In the genomic region with DNA sequence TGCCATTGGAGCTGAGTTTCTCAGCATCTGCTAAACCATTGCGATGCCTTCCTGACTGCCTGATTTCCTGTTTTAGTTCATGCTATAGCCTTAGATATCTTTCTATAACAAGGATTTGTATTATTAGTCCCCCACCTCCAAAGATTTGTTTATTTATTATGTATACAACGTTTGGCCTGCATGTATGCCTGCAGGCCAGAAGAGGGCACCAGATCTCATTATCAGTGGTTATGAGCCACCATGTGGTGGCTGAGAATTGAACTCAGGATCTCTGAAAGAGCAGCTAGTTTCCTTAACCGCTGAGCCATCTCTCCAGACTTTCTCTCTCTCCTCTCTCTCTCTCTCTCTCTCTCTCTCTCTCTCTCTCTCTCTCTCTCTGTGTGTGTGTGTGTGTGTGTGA, we compare ENCODE assay signal across 17 mouse cellular contexts. TPM values are rescaled to one million over a fixed set of nuclear protein-coding genes. Genes with fewer than 3 reads are reported as not detected.
DNase-seq lines count a peak whose midpoint lies in the region; ATAC-seq and TF ChIP-seq lines count a peak whose summit lies in the region.
"Had no signal": no experiment of that assay in that cellular context is flagged by ENCODE, and none has a peak within 500 bp of the region (broad histone marks: within the 10 kb centered on the region; RNA-seq: fewer than 3 reads in every experiment).

No protein-coding gene starts in this region.

- no peak overlapping the region for H3K27ac ChIP-seq in heart, adult 2 months
- H3K27ac ChIP-seq in lung, postnatal 0 days (ENCODE audit: low read length), result no peak overlapping the region
- H3K27ac ChIP-seq in CH12.LX (ENCODE audit: insufficient read depth, low read depth), result no peak overlapping the region
- H3K27ac ChIP-seq: forebrain, embryonic 12.5 days; hindbrain, embryonic 12.5 days; liver, embryonic 13.5 days had no signal

- no peaks in the 10 kb centered on the region for H3K9me3 ChIP-seq in lung, postnatal 0 days (ENCODE audit: low read length)
- peaks cover 4% of the 10 kb centered on the region for H3K9me3 ChIP-seq in CH12.LX (replicated peaks; ENCODE audit: low read length)
- H3K9me3 ChIP-seq: forebrain, embryonic 12.5 days; heart, embryonic 12.5 days; hindbrain, embryonic 12.5 days; liver, embryonic 13.5 days had no signal

- ATAC-seq in lung, postnatal 0 days, result no peak

- H3K4me2 ChIP-seq in lung, postnatal 0 days (replicated peaks; ENCODE audit: low read depth, low read length), result no peak overlapping the region
- no peak overlapping the region for H3K4me2 ChIP-seq in CH12.LX (ENCODE audit: insufficient read depth, low read depth, poor library complexity, severe bottlenecking)
- H3K4me2 ChIP-seq: forebrain, embryonic 12.5 days; heart, embryonic 12.5 days; hindbrain, embryonic 12.5 days; liver, embryonic 13.5 days had no signal

- no peak overlapping the region for H3K9ac ChIP-seq in heart, adult 2 months (ENCODE audit: low read depth, low read length)
- no peak overlapping the region for H3K9ac ChIP-seq in lung, postnatal 0 days (replicated peaks; ENCODE audit: low read depth)
- no peak overlapping the region for H3K9ac ChIP-seq in CH12.LX (ENCODE audit: insufficient read depth, low read depth)
- H3K9ac ChIP-seq: forebrain, embryonic 12.5 days; heart, embryonic 12.5 days; hindbrain, embryonic 12.5 days; liver, embryonic 13.5 days had no signal

- dilution Hi-C loops in CH12.LX (cut with MboI; ENCODE audit: extremely low pct_ligation_motif_present, extremely low pct_unique_long_range_greater_than_20kb, low sequenced_read_pairs), result no loop called here

- no peaks in the 10 kb centered on the region for H3K27me3 ChIP-seq in heart, adult 2 months (ENCODE audit: control insufficient read depth, insufficient read depth, low read length)
- H3K27me3 ChIP-seq in lung, postnatal 0 days (replicated peaks; ENCODE audit: insufficient read depth, low read length), result no peaks in the 10 kb centered on the region
- peaks cover 2% of the 10 kb centered on the region for H3K27me3 ChIP-seq in CH12.LX (replicated peaks)
- H3K27me3 ChIP-seq: forebrain, embryonic 12.5 days; heart, embryonic 12.5 days; hindbrain, embryonic 12.5 days; liver, embryonic 13.5 days had no signal

- in situ Hi-C loops in CH12.LX (cut with MboI; ENCODE audit: low pct_ligation_motif_present, low pct_unique_long_range_greater_than_20kb, low sequenced_read_pairs), result no loop called here

- TF ChIP-seq POLR2A in heart, adult 2 months (IDR thresholded peaks at IDR 0.05; ENCODE audit: insufficient read depth, low read depth, low read length), result no peak
- TF ChIP-seq POLR2A in CH12.LX (IDR thresholded peaks at IDR 0.05; ENCODE audit: low read depth, low read length), result no peak

- TF ChIP-seq CTCF in heart, adult 2 months (IDR thresholded peaks at IDR 0.05), result peak; percentile 60
- TF ChIP-seq CTCF in lung, postnatal 0 days (IDR thresholded peaks at IDR 0.05), result peak; percentile 62
- peak in 1 of 2 experiments; percentile 79; a peak in 3 of 4 replicates for TF ChIP-seq CTCF in CH12.LX (conservative IDR thresholded peaks at IDR 0.05 in 1 of 2, IDR thresholded peaks at IDR 0.05 in 1 of 2; ENCODE audit: low read depth in 2 of 2, low read length in 2 of 2)

- TF ChIP-seq RAD21 in CH12.LX (IDR thresholded peaks at IDR 0.05; ENCODE audit: low read depth, low read length), result peak; percentile 42

- intact Hi-C loops in heart, adult 2 months (cut with DNase I), result no loop called here

- H3K4me3 ChIP-seq in heart, adult 2 months, result no peak overlapping the region
- no peak overlapping the region for H3K4me3 ChIP-seq in lung, postnatal 0 days (ENCODE audit: low read depth, low read length)
- no peak overlapping the region for H3K4me3 ChIP-seq in CH12.LX (replicated peaks in 1 of 3; ENCODE audit: low read depth in 2 of 3, low read length in 2 of 3, poor library complexity in 1 of 3)
- H3K4me3 ChIP-seq: forebrain, embryonic 12.5 days; heart, embryonic 12.5 days; hindbrain, embryonic 12.5 days; liver, embryonic 13.5 days; megakaryocyte, embryonic 14.5 days had no signal

- no peaks in the 10 kb centered on the region for H3K4me1 ChIP-seq in heart, adult 2 months (ENCODE audit: control insufficient read depth, insufficient read depth, low read length)
- no peaks in the 10 kb centered on the region for H3K4me1 ChIP-seq in lung, postnatal 0 days (ENCODE audit: insufficient read depth, low read depth, low read length)
- H3K4me1 ChIP-seq in CH12.LX (ENCODE audit: control insufficient read depth in 1 of 2, insufficient read depth in 2 of 2), result no peaks in the 10 kb centered on the region
- H3K4me1 ChIP-seq: heart, embryonic 12.5 days; hindbrain, embryonic 12.5 days; liver, embryonic 13.5 days; megakaryocyte, embryonic 14.5 days had no signal

- DNase-seq in heart, adult 2 months, result no peak
- no peak for DNase-seq in heart, adult 9 months (ENCODE audit: low spot score in 2 of 2)
- DNase-seq in lung, postnatal 0 days (ENCODE audit: low spot score), result no peak
- DNase-seq in lung, postnatal 14 days, result no peak
- DNase-seq in CH12.LX (ENCODE audit: extremely low read depth), result peak; percentile 25
- peak; percentile 5 for DNase-seq in c-Kit-positive CD71-negative TER-119-negative erythroid progenitor cells, embryonic 14.5 days (ENCODE audit: low read depth)
- DNase-seq in cerebellum, adult 9-10 months, result no peak
- no peak for DNase-seq in yolk sac, embryonic 10.5 days (ENCODE audit: low spot score)
- DNase-seq: kidney, postnatal 10 days; liver, embryonic 13.5 days had no signal

- TF ChIP-seq EP300 in heart, adult 2 months (IDR thresholded peaks at IDR 0.05; ENCODE audit: insufficient read depth, low read depth, low read length), result no peak
- TF ChIP-seq EP300 in lung, postnatal 0 days (IDR thresholded peaks at IDR 0.05), result no peak
- no peak for TF ChIP-seq EP300 in CH12.LX (IDR thresholded peaks at IDR 0.05; ENCODE audit: low read length)

- H3K79me2 ChIP-seq in heart, adult 2 months (replicated peaks; ENCODE audit: control insufficient read depth, insufficient read depth, low read length), result no peaks in the 10 kb centered on the region
- no peaks in the 10 kb centered on the region for H3K79me2 ChIP-seq in CH12.LX (replicated peaks; ENCODE audit: control insufficient read depth, extremely low read depth, insufficient read depth, poor library complexity, severe bottlenecking)

- no peaks in the 10 kb centered on the region for H3K36me3 ChIP-seq in heart, adult 2 months (ENCODE audit: control insufficient read depth, insufficient read depth, low read length)
- H3K36me3 ChIP-seq in lung, postnatal 0 days (ENCODE audit: insufficient read depth, low read length), result no peaks in the 10 kb centered on the region
- no peaks in the 10 kb centered on the region for H3K36me3 ChIP-seq in CH12.LX (replicated peaks in 1 of 2; ENCODE audit: control insufficient read depth in 1 of 2, insufficient read depth in 1 of 2, low read length in 1 of 2)
- H3K36me3 ChIP-seq: forebrain, embryonic 12.5 days; heart, embryonic 12.5 days; hindbrain, embryonic 12.5 days; liver, embryonic 13.5 days had no signal

- 29% methylated on average over 3 of the region's 3 CpGs for WGBS in heart, adult 2 months
- 39% methylated on average over 3 of the region's 3 CpGs for WGBS in lung, postnatal 0 days

TF ChIP-seq in CH12.LX, 34 proteins besides CTCF, POLR2A, EP300 and RAD21:
- TF ChIP-seq MYC (IDR thresholded peaks at IDR 0.05; ENCODE audit: low read depth, low read length) (0 out of 2 replicates have a peak, but pooled peaks have one; percentile 41), CHD1 (IDR thresholded peaks at IDR 0.05; ENCODE audit: low read depth, low read length) (no peak), SMC3 (IDR thresholded peaks at IDR 0.05; ENCODE audit: low read depth, low read length) (peak; percentile 45), HCFC1 (IDR thresholded peaks at IDR 0.05; ENCODE audit: low read depth, low read length) (no peak)

RNA-seq across cellular contexts. Expression of a gene that starts 44.0 kb away (rescaled TPM):
- not detected for total RNA-seq in heart, adult 2 months (2021)
- 0.86 TPM in 1 of 2 replicates, not detected in the other for polyA plus RNA-seq in heart, adult 2 months (2012; rRNA removed)
- polyA plus RNA-seq in lung, postnatal 0 days (2015; fragmentation: Nextera tagmentation; extraction: Ambion mirVana), result 6.4 and 7.9 TPM in 2 replicates
- 2.5 TPM in 1 of 2 replicates, not detected in the other for total RNA-seq in CH12.LX (2012; rRNA removed)
- total RNA-seq in CH12.LX (2014; rRNA removed), result 0.38 TPM in 1 of 2 replicates, not detected in the other
- polyA plus RNA-seq in CH12.LX (2012; ENCODE audit: insufficient read length, low read depth), result 0.94 TPM in 1 of 2 replicates, not detected in the other
- total RNA-seq: adrenal gland, adult 18-20 months; gastrocnemius, adult 18-20 months had no signal
- polyA plus RNA-seq: heart, embryonic 12.5 days; liver, embryonic 13.5 days; spleen, adult 2 months had no signal

RNA-seq across cellular contexts. Expression of a gene that starts 45.0 kb away (rescaled TPM):
- 10 to 100 TPM; 69.4 to 83.4 TPM for total RNA-seq in heart, adult 2 months (2021)
- 24.1 and 34.4 TPM in 2 replicates for polyA plus RNA-seq in heart, adult 2 months (2012; rRNA removed)
- polyA plus RNA-seq in lung, postnatal 0 days (2015; fragmentation: Nextera tagmentation; extraction: Ambion mirVana), result 81.0 and 81.3 TPM in 2 replicates
- total RNA-seq in CH12.LX (2012; rRNA removed) (255 and 373 TPM in 2 replicates), CH12.LX (2014; rRNA removed) (377 and 422 TPM in 2 replicates)
- 394 and 470 TPM in 2 replicates for polyA plus RNA-seq in CH12.LX (2012; ENCODE audit: insufficient read length, low read depth)

RNA-seq across cellular contexts. Expression of a gene that starts 46.4 kb away (rescaled TPM):
- under 1 TPM in 1 of 2 experiments, not detected in 1; 0.07 TPM for total RNA-seq in heart, adult 2 months (2021)
- 0.59 and 1.8 TPM in 2 replicates for polyA plus RNA-seq in heart, adult 2 months (2012; rRNA removed)
- polyA plus RNA-seq in lung, postnatal 0 days (2015; fragmentation: Nextera tagmentation; extraction: Ambion mirVana), result 32.4 and 45.7 TPM in 2 replicates
- total RNA-seq in CH12.LX (2012; rRNA removed) (0.13 and 0.17 TPM in 2 replicates), CH12.LX (2014; rRNA removed) (0.05 TPM in 1 of 2 replicates, not detected in the other)
- 0.26 and 0.27 TPM in 2 replicates for polyA plus RNA-seq in CH12.LX (2012; ENCODE audit: insufficient read length, low read depth)
- total RNA-seq: gastrocnemius, adult 18-20 months had no signal

Comparison
In these comparisons a context has a peak if more than half of its experiments do, and no peak if none do; other contexts are left out.
1. DNase-seq: peak in CH12.LX (single experiment) and c-Kit-positive CD71-negative TER-119-negative erythroid progenitor cells, embryonic 14.5 days (single experiment); none in heart, adult 2 months (0 of 2), heart, adult 9 months (0 of 2), lung, postnatal 0 days (single experiment), lung, postnatal 14 days (single experiment), cerebellum, adult 9-10 months (single experiment) and yolk sac, embryonic 10.5 days (single experiment).
2. RNA of a gene that starts 46.4 kb away (polyA plus RNA-seq): 32.4 to 45.7 TPM in lung, postnatal 0 days; 0.59 to 1.8 TPM in heart, adult 2 months and 0.26 to 0.27 TPM in CH12.LX; every median in the first group is over 10 times any median in the second.